ENCODE assay signal across 14 mouse cellular contexts in genomic region chr8:107157836-107158235, GRCm38 (mm10). TPM values are rescaled to one million over a fixed set of nuclear protein-coding genes. Genes with fewer than 3 reads are reported as not detected.
A peak's percentile ranks its signal among the peaks of the same experiment; 100 is the strongest.
DNase-seq lines count a peak whose midpoint lies in the region; ATAC-seq lines count a peak whose summit lies in the region.
"Had no signal": no experiment of that assay in that cellular context is flagged by ENCODE, and none has a peak within 500 bp of the region (broad histone marks: within the 10 kb centered on the region; RNA-seq: fewer than 3 reads in every experiment).

No protein-coding gene starts in this region.

- H3K4me2 ChIP-seq in heart, embryonic 11.5 days = no peak overlapping the region
- H3K4me2 ChIP-seq: intestine, embryonic 15.5 days had no signal

- H3K27me3 ChIP-seq in heart, embryonic 11.5 days (ENCODE audit: control insufficient read depth, insufficient read depth, low read length) = no peaks in the 10 kb centered on the region
- H3K27me3 ChIP-seq: intestine, embryonic 15.5 days had no signal

- no peak for ATAC-seq in heart, embryonic 11.5 days (replicated peaks; ENCODE audit: insufficient number of reproducible peaks, low FRiP score, low TSS enrichment)
- ATAC-seq in megakaryocyte, adult 5-6 weeks (ENCODE audit: poor library complexity, severe bottlenecking) = no peak
- ATAC-seq: intestine, embryonic 15.5 days had no signal

- DNase-seq in heart, postnatal 4 days = peak; percentile 19
- peak; percentile 43 for DNase-seq in ovary, adult 18-20 months (ENCODE audit: low spot score)
- no peak for DNase-seq in ovary, postnatal 36 days (ENCODE audit: low spot score)
- DNase-seq in kidney, postnatal 25 days = peak; percentile 38 to 70
- DNase-seq in layer of hippocampus, adult 11-12 months (ENCODE audit: low spot score) = no peak
- DNase-seq: adrenal gland, adult 8-10 months; gastrocnemius, postnatal 14 days; heart, postnatal 36 days; lung, postnatal 14 days; right cerebral cortex, adult 18-20 months had no signal

- H3K9me3 ChIP-seq in heart, embryonic 11.5 days (replicated peaks; ENCODE audit: control insufficient read depth, low read length) = no peaks in the 10 kb centered on the region
- H3K9me3 ChIP-seq: intestine, embryonic 15.5 days had no signal

- H3K4me3 ChIP-seq in heart, embryonic 11.5 days (ENCODE audit: low read depth, low read length) = no peak overlapping the region
- H3K4me3 ChIP-seq: intestine, embryonic 15.5 days; myocyte had no signal

- no peak overlapping the region for H3K27ac ChIP-seq in heart, embryonic 11.5 days (ENCODE audit: low read depth, low read length)
- H3K27ac ChIP-seq: intestine, embryonic 15.5 days had no signal

- H3K9ac ChIP-seq in heart, embryonic 11.5 days (ENCODE audit: low read depth, low read length) = no peak overlapping the region
- H3K9ac ChIP-seq: intestine, embryonic 15.5 days had no signal

- WGBS in heart, embryonic 11.5 days (ENCODE audit: insufficient replicate concordance) = 28% methylated on average over 1 of the region's 1 CpGs

- H3K36me3 ChIP-seq in heart, embryonic 11.5 days (ENCODE audit: control insufficient read depth, insufficient read depth, low read length) = peaks cover 22% of the 10 kb centered on the region

- no peaks in the 10 kb centered on the region; the same call in 1 of the 2 replicates for H3K4me1 ChIP-seq in heart, embryonic 11.5 days (ENCODE audit: control insufficient read depth, insufficient read depth, low read length)

RNA-seq across cellular contexts. Expression of gene Cyb5b, which starts 7.4 kb away (rescaled TPM):
- total RNA-seq in heart, postnatal 4 days (2021) = 10 to 100 TPM; 55.6 to 59.6 TPM
- polyA plus RNA-seq in heart, embryonic 11.5 days (2014; fragmentation: Nextera tagmentation; extraction: Ambion mirVana) = 87.0 and 93.6 TPM in 2 replicates
- total RNA-seq in megakaryocyte, adult 5-6 weeks (2015) = 41.8 and 43.9 TPM in 2 replicates
- total RNA-seq in megakaryocyte, adult 5-6 weeks (2017) = 43.9 and 46.7 TPM in 2 replicates

Comparison
In these comparisons a context has a peak if more than half of its experiments do, and no peak if none do; other contexts are left out.
1. DNase-seq: peak in heart, postnatal 4 days (single experiment), ovary, adult 18-20 months (single experiment) and kidney, postnatal 25 days (2 of 2); none in ovary, postnatal 36 days (single experiment) and layer of hippocampus, adult 11-12 months (single experiment).